Mouse (Mus musculus): ENCODE measurements around the gene 2010300C02Rik.

DNA sequence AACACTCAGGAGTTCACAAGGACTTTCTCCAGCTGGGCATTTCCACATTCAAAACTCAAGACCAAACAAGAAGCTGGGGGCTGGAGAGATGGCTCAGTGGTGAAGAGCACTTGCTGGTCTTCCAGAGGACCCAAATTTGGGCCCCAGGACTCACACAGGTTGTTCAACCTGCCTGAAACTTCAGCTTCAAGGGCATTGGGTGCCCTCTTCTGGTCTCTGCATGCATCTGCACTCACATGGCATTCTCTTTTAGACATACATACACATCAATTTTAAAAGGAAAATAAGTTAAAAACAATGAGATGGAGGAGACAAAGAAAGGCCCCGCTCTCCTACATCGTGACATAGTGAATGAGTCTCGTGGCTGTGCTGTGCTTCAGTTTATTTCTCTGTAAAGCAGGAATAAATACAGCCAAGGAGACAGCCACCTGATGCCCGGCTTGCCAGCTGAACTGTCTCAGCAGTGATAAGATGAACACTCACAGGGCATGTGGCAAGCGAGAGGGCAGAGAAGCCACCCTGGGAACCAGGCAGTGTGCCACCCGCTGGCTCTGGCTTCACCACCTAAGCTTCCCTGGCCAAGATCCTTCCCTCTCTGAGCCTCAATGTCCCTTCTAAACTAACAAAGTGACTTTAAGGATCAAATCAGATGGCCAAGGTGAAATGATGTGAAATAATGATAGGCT, 11.5 kb downstream of the 2010300C02Rik start:
- TF ChIP-seq CTCF (IDR thresholded peaks at IDR 0.05; ENCODE audit: extremely low read depth, insufficient read length, insufficient replicate concordance, low read depth, low read length) (no peak), POLR2A (IDR thresholded peaks at IDR 0.05; ENCODE audit: low read depth, low read length) (no peak)
